Mouse (Mus musculus) gonadal fat pad, adult 2 months (tissue): Measurements from ENCODE around the gene Lbr. TPM values are rescaled to one million over a fixed set of nuclear protein-coding genes. Genes with fewer than 3 reads are reported as not detected.
"Not testable (repeated sequence)": the region's sequence is repeated elsewhere in the genome, so short reads cannot be mapped to it uniquely, and the experiment has no call there.

Experiments
- DNase-seq: peaks from one replicate; pipeline ENCODE4 v3.0.0-alpha.2; 2012; ENCODE audit warnings: low read depth
- polyA plus RNA-seq: library from polyadenylated mRNA; depleted of rRNA; stranded (reverse); fragments of >200 nt; gene quantifications from 2 replicates; pipeline ENCODE4 v1.2.3, GENCODE M21; 2012

Lbr gene
- polyA plus RNA-seq, 1 experiment, result 15.8 TPM

DNA sequence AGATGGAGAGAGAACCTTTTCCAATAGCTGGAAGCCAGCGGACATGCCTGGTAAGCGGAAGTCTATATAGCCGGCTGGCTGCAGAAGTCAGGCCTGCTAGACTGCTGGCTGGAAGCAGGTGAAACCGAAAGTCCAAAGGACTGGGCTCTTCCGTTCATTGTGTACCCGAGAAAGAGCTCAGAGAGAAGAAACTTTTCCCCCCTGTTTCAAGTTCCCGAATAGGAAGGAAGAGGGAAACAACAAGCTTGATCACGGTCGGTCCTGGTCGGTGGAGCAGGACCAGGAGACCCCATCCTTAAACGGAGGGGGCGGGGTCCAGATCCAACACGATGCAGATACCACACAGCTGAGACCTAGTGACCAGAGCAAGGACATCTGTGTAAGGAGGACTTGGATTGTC lies 9.6 kb upstream of the Lbr start:
- DNase-seq, result no peak

DNA sequence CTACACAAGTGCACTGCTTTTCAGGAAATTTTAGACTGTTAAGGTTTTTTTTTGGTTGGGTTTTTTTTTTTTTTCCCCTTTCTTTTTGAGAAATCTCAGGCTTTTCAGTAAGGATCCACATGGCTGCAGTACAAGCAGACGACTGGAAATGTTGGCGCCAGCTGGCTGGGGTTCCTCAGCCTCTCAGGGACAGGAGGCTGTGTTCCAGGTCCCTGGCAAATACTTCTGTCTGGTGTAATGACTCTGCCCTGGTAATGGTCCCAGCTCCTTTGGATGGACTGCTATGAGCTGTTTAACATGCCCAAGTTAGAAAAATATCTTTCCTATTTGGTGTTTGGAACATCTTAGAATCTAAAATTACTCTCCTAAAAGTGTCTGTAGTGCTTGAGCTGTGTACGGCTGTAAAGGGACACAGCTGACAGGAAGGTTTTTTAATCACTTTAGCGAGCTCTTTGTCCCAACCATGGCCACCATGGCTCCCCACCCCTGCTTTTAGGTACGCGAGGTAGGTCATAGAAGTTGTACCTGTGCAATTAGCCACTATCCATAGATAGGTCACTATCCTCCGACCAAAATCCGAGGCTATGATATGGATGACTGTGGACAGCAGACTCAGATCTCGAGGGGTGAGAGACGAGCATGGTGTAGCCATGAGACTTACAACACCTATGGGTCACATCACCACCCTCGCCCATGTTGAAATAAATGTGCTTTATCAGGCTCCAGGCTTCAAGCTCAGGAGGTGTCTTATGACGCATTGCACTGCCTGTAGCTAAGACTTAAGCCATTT lies 8.9 kb upstream of the Lbr start:
- no peak for DNase-seq

DNA sequence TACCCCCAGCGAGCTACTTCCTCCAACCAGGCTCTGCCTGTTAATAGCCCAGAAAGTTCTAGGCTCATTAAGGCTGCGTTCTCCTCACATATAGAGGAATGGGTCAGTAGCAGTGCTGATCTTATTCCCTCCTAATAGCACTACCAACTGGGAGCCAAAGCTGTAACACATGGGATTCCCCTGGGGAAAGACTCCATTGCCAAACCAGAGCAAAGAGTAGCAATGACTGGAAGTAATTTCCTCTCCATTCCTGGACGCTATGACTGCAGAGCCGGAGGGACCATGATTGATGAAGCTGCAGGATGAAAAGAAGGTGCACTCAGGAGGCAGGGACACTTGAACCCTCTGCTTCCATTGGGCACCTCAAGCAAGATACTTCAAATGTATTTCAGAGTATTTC lies 7.6 kb upstream of the Lbr start:
- no peak for DNase-seq

DNA sequence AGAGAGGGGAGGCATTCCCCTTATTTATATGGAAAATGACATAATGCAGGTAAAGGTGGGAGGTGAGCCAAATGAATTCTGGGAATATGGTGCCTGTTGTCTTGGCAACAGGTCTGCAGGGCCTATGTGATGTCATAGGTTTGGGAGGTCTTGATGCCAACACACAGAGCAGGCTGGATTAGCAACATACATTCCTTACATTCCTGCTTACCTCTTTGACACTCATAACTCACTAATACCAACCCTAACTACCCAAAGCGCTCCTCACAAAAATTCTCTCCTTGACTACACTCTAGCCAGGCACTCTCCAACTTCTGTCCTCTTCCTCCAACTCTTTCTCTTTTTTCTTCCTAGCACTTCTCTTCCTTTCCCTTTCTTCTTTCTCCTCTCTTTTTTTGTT lies 5.4 kb upstream of the Lbr start:
- no peak for DNase-seq

DNA sequence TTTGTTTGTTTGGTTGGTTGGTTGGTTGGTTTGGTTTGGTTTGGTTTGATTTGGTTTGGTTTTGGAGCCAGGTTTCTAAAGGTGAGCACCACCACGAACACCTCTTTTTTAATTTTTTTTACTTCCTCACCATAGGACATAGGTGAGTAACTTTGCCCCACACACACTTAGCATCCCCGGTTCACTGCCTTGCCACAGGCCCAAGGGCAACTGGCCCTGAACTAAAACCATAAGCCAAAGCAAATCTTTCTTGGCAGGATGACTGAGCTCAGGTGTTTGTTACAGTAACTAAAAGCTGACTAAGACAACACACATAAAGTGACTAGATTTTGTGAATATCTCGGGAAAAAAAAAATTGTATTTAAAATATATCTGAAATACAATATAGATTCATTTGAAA lies 4.5 kb upstream of the Lbr start:
- DNase-seq, result no peak

DNA sequence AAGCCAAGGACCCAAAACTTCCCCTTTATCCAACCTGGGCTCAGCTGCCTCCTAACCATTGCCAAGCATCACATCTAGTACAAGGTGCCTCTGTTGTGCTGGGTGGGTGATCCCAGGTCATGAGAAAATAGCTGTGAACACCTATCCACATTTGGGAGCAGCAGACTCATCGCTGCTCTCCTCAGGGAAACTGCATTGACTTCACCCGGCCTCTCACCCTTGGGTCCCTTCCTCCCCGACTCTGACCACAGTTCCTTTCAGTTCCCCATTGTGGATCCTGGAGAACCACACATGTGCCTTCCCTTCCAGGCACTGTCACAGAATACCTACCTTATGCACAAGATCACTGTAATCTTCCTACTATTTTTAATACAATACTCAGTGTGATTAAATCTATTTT lies 2.9 kb upstream of the Lbr start:
- DNase-seq, result no peak

DNA sequence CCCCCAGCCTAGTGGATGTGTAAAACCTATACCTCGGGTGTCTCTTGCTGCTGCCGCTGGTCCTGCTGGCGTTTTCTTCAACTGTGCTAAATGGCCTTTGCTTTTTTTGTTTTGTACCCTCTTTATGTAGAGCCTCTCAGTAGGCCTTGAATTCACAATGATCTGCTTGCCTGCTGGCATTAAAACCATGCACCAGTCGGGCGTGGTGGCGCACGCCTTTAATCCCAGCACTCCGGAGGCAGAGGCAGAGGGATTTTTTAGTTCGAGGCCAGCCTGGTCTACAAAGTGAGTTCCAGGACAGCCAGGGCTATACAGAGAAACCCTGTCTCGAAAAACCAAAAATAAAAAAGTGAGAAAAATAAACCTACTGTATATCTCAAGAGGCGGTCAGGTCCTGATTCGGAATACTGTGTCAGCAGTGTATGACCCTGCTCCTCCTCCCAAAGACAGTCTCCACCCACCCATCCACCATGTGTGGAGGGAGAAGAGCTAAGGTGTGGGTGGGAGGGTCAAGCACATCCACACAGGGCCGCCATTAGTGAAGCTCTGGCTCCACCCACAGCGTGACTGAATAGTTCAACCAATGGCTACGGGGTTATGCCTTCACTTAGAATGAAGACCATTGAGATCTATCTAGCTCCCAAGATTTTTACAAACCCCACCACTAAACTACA lies 2.2 kb upstream of the Lbr start:
- DNase-seq, result no peak

DNA sequence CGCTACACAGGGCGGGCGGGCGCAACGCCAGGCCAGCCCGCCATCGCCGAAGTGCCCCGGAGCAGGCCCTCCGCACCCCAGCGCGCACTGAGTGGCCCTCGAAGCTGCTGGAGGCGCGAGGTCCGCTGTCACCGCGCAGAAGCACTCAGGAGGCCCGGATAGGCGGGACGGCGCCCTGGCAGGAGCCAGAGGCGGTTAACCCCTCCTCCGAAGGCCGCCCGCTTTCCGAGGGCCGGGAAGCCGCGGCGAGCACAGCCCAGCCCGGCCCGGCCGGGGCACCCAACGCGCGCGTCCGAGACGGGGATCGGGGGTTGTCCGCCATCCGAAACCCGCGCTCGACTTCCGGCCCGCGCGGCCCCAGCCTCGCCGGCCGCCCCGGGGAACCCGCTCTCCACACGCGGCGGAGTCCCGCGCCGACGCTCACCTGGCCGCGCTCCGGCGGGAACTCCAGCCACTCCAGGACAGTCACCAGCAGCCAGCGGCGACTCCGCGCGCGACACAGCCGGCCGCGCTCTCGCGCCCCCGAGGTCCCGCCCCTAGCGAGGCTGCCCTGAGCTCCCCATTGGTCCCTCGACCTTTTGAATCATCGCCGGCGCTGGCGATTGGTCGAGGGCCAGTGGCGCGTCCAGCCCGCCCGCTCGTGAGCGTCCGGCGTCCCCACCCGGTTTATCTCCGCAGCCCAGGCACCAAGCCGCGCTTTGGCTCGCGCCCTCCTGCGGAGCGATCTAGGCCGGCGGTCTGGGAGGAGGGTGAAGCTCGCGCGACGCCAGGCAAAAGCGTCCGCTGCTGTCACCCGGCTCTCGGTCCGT lies 778 bp downstream of the Lbr start:
- DNase-seq, result no peak

DNA sequence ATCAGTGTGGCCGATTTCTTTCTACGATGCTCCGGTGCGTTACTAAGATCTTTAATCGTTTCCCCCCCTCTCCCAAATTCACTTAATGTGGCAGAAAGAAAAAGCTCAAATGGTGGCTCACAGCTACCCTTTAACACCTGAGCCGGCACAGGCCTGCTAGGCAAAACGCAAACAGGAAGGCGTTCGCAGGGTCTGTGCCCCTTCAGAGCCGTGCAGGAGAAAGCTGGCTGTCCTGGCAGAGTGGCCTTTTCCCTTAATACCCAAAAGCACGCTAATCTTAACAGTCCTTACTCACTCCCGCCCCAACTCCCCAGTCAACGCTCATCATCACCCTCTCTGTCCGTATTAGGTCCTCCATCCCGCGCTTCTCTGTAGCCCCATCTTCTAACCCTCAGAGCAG lies 1.4 kb downstream of the Lbr start:
- no peak for DNase-seq

DNA sequence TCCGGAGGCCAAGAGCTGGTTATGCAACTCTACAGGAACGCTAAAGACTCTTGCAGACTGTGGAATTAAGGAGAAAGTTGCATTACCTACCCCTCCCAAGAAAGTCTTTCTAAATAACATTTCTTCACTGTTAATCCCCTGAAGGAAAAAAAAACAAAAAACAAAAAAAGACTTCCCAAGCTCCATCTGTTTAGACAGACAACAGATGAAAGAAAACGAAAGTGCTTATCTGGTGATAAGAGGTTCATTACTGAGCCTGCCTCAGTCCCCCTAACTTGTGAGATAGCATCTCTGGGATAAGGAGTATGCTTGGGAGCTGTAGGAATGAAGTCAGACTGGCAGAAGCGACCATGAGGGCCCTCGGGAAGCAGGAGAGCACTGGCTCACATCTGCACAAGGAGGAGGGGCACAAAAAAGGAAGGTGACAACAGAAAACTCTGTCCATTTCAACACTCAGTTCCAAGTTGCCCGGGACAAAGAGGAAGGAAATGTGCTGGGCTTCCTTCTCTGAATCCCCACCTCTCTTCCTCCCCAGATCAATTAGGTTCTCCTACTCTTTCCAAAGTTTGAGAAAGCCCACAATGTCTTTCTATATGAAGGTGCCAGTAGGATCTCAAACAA lies 3.0 kb downstream of the Lbr start:
- no peak for DNase-seq

DNA sequence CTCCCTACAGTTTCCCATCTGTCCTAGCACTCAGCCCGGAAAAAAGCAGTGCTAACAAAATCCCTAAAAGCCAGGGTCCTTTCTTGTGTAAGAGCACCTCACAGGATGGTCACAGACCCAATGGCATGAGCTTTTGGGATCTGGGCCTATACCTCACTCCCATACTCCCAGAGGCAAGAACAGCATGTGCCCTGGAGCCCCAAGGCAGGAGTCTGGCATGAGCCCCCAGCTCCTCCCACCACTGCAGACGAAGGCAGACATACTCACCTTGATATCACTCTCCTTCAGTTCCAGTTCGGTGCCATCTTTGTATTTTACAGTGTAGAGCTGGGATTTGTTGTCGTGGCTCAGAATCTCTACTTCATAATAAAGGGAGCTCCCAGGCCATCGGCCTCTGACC lies 4.7 kb downstream of the Lbr start:
- no peak for DNase-seq

DNA sequence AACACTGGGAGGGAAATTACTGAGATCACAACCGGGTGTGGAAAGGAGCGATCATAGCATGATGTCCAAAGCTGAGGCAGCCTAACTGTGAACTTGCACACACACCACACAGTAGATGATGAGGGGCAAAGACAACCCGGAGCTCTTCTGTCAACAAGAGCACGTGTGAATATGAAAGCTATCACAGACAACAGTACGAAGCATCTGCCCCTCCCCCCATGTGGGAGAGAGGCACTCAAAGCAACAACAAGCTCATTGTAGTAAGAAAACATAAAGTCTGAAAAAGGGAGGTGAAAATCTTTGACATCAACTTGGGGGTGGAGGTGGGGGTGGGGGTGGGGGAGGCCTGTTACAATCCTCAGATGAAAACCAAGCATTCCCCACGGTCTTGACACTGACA lies 9.7 kb downstream of the Lbr start:
- no peak for DNase-seq

DNA sequence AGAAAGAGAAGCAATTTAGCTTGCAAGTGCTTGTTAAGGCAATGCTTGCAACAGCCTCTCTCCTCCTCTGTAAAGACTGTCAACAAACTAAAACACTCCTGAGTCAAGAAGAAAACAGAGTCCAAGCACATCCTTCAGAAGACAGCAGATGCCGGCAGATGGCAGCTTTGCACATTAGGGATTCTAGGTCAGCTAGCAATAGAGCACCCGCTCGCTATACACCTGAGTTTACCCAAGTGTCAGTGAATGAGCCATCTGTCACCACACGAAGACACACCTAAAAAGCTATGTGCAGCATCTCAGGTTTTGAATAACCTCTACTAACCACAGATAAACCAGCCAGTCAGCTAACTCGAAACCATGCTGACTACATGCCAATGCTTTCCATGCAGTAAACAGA lies 10.1 kb downstream of the Lbr start:
- DNase-seq, result no peak

DNA sequence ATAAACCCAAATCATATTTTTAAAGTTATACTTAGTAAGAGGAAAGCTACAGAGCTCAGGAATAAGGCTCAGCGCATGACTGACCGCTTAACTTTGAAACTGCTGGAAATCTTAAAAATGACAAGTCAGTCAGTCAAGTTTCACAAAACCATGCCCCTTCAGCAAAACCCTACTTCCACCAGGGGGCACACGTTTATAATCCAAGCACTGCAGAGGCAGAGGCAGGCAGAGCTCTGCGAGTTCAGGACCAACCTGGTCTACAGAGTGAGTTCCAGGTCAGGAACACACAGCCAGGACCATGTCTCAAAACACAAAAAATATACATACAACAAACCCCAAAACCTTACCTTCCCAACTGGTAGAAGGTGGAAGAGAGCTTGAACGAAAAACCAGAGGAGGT lies 14.5 kb downstream of the Lbr start:
- no peak for DNase-seq

DNA sequence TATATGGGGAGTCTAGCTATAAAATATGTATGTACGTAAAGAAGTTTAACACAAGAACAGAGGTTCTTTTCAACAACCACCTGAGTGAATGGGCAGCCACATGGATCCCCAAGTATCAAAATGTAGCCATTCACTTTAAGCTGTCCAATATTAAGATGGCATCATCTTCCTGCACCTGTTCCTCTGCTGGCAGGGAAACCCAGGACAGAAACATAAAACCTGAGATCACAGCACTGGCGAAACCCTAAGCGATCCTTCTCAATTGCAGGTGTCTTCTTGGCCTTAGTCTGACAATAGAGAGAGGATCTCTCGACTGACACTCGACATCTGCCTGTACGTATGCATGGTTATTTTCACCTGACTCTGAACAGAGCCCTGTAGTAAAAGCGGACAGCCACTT lies 16.1 kb downstream of the Lbr start:
- DNase-seq, result no peak

DNA sequence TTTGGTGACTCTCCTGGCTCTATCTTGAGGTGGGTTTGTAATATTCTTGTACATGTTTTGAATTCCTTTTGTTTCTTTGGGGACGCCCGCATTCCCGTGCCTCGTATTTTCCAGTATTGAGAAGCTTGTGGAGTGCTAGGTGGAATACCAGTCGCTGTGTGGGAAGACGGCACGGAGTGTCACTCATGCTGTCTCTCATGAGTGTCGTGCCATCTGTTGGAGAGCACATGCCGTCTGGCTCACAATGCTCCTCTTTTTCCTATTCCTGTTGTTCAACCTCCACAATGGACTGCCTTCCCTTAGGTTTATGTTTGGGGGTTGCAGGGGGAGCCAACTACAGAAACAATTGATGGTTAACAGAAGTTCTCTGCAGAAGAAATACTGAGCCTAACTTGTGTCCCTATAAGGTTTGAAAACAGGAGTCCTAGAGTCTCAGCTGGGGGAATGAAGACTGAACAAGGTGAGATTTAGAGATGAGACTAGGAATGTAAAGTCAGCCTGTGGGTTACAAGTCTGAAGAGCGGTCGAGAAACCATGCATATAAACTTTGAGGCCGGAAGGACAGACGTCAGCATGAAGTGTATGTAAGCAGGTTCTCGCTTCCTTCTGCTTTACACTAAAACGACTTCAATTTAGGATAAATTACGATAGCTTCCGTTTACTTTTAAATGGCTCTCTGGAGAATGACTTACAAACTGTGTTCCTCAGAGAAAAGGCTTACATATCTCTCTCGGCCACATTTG lies 31.2 kb downstream of the Lbr start:
- DNase-seq, result no peak

DNA sequence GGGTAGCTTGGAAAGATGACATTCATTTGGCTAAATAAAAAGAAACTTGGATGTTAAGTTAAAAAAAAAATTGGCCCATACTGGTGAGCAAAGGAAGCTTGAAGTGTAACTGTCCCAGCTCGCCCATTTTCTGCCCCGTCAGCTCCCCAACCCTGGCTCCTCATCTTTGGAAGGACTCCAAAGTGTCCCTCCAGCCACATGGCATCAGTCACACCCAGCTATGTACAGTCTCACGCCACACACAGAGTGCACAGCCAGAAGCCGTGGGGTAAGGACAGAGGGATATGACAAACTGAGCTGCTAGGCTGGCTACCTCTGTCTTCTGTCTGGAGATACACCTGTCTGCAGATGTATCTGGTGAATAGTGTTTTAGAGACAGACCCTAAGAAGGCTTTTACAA lies 42.2 kb downstream of the Lbr start:
- DNase-seq, result no peak

DNA sequence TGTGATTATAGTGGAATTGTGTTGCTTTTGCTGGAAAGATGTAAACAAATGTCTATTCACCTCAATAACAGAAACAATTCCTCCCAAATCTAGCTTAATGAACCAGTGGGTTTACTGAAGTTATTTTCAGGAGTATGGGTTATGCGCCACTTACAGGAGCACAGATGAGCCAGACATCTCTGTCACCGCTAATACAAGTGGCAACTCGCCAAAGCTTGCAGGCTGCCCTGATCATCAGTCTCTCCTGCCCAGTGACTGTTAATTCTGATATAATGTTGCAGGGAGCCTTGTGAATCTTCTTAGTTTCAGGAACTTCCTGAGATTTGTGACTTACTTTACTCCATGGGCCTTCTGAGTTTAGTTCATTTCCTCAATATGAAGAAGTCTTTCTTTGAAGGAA lies 42.9 kb downstream of the Lbr start:
- DNase-seq, result no peak

DNA sequence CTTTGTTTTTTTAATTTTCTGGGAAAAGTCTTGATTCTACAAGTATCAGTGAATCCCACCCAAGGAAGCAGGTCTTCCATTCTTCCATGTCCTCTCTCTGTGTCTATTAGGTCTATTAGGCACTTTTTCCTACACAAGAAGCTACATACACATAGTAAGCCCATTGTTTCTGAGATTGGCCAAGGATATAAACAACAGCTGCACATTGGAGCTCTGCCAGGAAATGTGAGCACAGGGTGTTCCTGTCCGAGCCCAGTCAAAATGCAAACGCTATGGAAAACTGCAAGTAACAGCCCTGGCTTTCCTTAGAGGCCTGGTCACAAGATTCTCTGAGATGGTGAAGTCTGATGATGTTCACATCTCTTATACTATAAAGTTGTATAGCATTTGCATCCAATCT lies 49.3 kb downstream of the Lbr start:
- no peak for DNase-seq

DNA sequence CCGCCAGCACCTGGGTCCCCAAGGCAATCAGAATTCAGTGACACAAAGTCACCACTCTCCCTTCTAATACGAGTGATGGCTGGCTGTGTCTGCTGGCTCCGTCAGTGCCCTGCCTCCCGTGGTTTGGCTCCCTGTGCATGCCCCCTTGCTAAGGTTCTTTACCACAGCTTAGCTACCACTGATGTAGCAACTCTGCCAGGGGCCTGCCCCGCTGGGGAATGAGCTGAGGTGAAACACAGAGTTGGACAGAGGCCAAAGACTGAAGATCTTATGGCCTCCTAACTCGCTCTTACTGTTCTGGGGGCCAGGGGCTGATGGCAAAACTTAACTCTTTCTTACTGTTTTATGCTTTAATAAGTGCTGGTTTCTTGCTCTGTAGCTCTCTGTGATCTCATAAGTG lies 52.9 kb downstream of the Lbr start:
- no peak for DNase-seq

DNA sequence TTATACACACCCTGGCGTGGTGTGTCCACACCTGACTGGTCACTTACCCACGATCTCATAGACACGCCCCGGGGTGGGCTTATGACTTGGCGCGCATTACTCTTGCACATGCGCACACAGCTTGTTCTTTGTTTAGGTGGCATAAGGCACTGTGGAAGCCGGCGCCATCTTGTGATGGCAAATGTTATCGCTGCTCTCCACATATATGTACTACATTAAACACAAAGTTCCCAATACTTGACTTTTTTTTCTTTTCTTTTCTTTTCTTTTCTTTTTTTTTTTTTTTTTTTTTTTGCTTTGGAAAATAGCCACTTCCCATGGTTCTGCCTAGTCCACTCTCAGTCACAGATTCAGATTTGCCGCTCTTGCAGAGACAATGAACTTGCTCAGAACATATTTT lies 60.2 kb downstream of the Lbr start:
- DNase-seq, result not testable (repeated sequence)

DNA sequence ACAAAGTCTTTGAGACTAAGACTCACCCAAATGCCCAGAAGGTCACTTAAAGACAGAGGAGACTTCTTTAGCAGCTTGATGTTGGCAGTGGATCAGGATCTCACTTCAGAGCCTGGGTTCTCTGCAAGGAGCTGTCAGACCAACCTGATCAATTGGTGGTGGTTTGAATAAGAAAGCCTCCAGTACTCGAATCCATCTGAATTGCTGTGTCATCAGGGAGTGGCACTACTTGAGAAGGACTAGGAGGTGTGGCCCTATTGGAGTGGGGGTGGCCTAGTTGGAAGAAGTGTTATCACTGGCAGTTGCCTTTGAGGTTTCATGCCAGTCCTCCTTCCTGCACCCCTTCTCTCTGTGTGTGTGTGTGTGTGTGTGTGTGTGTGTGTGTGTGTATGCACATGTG lies 66.3 kb downstream of the Lbr start:
- no peak for DNase-seq
